In genomic region chr6:118205176-118205890, GRCm38 (mm10) we compare ENCODE assay signal across 11 mouse cellular contexts. TPM values are rescaled to one million over a fixed set of nuclear protein-coding genes. Genes with fewer than 3 reads are reported as not detected.
DNase-seq lines count a peak whose midpoint lies in the region; ATAC-seq lines count a peak whose summit lies in the region.
"Had no signal": no experiment of that assay in that cellular context is flagged by ENCODE, and none has a peak within 500 bp of the region (broad histone marks: within the 10 kb centered on the region; RNA-seq: fewer than 3 reads in every experiment).

No protein-coding gene starts in this region.

- no peak overlapping the region for H3K4me3 ChIP-seq in embryonic facial prominence, embryonic 11.5 days (ENCODE audit: low read depth, low read length)
- H3K4me3 ChIP-seq in embryonic facial prominence, embryonic 10.5 days: no peak overlapping the region
- no peak overlapping the region for H3K4me3 ChIP-seq in liver, embryonic 12.5 days
- H3K4me3 ChIP-seq: embryonic facial prominence, embryonic 12.5 days; limb, embryonic 13.5 days had no signal

- no peaks in the 10 kb centered on the region for H3K9me3 ChIP-seq in embryonic facial prominence, embryonic 11.5 days (replicated peaks; ENCODE audit: control insufficient read depth, low read length)
- no peaks in the 10 kb centered on the region for H3K9me3 ChIP-seq in embryonic facial prominence, embryonic 10.5 days
- H3K9me3 ChIP-seq in liver, embryonic 12.5 days (replicated peaks): no peaks in the 10 kb centered on the region
- H3K9me3 ChIP-seq: embryonic facial prominence, embryonic 12.5 days; limb, embryonic 13.5 days had no signal

- H3K27ac ChIP-seq in embryonic facial prominence, embryonic 11.5 days (replicated peaks; ENCODE audit: low read depth, low read length): no peak overlapping the region
- no peak overlapping the region for H3K27ac ChIP-seq in embryonic facial prominence, embryonic 10.5 days (replicated peaks)
- no peak overlapping the region for H3K27ac ChIP-seq in liver, embryonic 12.5 days
- H3K27ac ChIP-seq: embryonic facial prominence, embryonic 12.5 days; limb, embryonic 13.5 days; macrophage had no signal

- WGBS in embryonic facial prominence, embryonic 11.5 days: 45% methylated on average over 7 of the region's 7 CpGs
- 49% methylated on average over 7 of the region's 7 CpGs for WGBS in embryonic facial prominence, embryonic 10.5 days
- 33% methylated on average over 7 of the region's 7 CpGs for WGBS in liver, embryonic 12.5 days (ENCODE audit: insufficient replicate concordance)

- H3K36me3 ChIP-seq in embryonic facial prominence, embryonic 11.5 days (replicated peaks; ENCODE audit: control insufficient read depth, insufficient read depth, low read depth, low read length): no peaks in the 10 kb centered on the region
- H3K36me3 ChIP-seq in embryonic facial prominence, embryonic 10.5 days (replicated peaks): no peaks in the 10 kb centered on the region
- H3K36me3 ChIP-seq in liver, embryonic 12.5 days: no peaks in the 10 kb centered on the region
- H3K36me3 ChIP-seq: embryonic facial prominence, embryonic 12.5 days; limb, embryonic 13.5 days had no signal

- ATAC-seq in embryonic facial prominence, embryonic 11.5 days (replicated peaks; ENCODE audit: insufficient number of reproducible peaks, low FRiP score, low TSS enrichment, low read depth): no peak
- no peak for ATAC-seq in liver, embryonic 12.5 days

- H3K9ac ChIP-seq in embryonic facial prominence, embryonic 11.5 days (replicated peaks; ENCODE audit: low read length): no peak overlapping the region
- H3K9ac ChIP-seq in liver, embryonic 12.5 days: no peak overlapping the region
- H3K9ac ChIP-seq: embryonic facial prominence, embryonic 12.5 days; limb, embryonic 13.5 days had no signal

- no peaks in the 10 kb centered on the region for H3K27me3 ChIP-seq in embryonic facial prominence, embryonic 11.5 days (ENCODE audit: control insufficient read depth, insufficient read depth, low read length)
- peaks cover 18% of the 10 kb centered on the region for H3K27me3 ChIP-seq in embryonic facial prominence, embryonic 10.5 days (replicated peaks; ENCODE audit: low read depth, poor library complexity, severe bottlenecking)
- peaks cover 24% of the 10 kb centered on the region for H3K27me3 ChIP-seq in liver, embryonic 12.5 days (replicated peaks)

- intact Hi-C loops in heart, postnatal 14 days (cut with DNase I): no loop called here

- H3K4me1 ChIP-seq in embryonic facial prominence, embryonic 11.5 days (ENCODE audit: control insufficient read depth, insufficient read depth, low read length): no peaks in the 10 kb centered on the region
- H3K4me1 ChIP-seq in embryonic facial prominence, embryonic 10.5 days: peaks cover 9% of the 10 kb centered on the region
- H3K4me1 ChIP-seq in liver, embryonic 12.5 days: no peaks in the 10 kb centered on the region

- DNase-seq in embryonic facial prominence, embryonic 11.5 days (ENCODE audit: low spot score): peak; percentile 30
- no peak for DNase-seq in embryonic facial prominence, embryonic 10.5 days (ENCODE audit: low spot score)
- DNase-seq in urinary bladder, postnatal 36 days (ENCODE audit: low spot score in 2 of 2): peak; percentile 11 to 26
- DNase-seq in urinary bladder, adult 2 months (ENCODE audit: low spot score): no peak
- DNase-seq in heart, postnatal 14 days: peak; percentile 40 to 43
- peak; percentile 9 for DNase-seq in yolk sac, embryonic 10.5 days (ENCODE audit: low spot score)
- no peak for DNase-seq in frontal cortex, postnatal 36 days (ENCODE audit: low spot score in 2 of 2)

- H3K4me2 ChIP-seq in embryonic facial prominence, embryonic 11.5 days (ENCODE audit: low read depth, low read length): no peak overlapping the region
- no peak overlapping the region for H3K4me2 ChIP-seq in liver, embryonic 12.5 days
- H3K4me2 ChIP-seq: embryonic facial prominence, embryonic 12.5 days; limb, embryonic 13.5 days had no signal

RNA-seq across cellular contexts. Expression of gene Ret, which starts 7.8 kb away (rescaled TPM):
- 1.6 and 1.8 TPM in 2 replicates for polyA plus RNA-seq in embryonic facial prominence, embryonic 11.5 days (2014; fragmentation: Nextera tagmentation; extraction: Ambion mirVana)
- 1.2 and 3.1 TPM in 2 replicates for polyA plus RNA-seq in embryonic facial prominence, embryonic 10.5 days (2016; fragmentation: Nextera tagmentation; extraction: Ambion mirVana)
- 2.0 TPM in 2 replicates for polyA plus RNA-seq in urinary bladder, adult 2 months (2012; rRNA removed)
- total RNA-seq in heart, postnatal 14 days (2021): 1 to 10 TPM; 6.4 to 7.9 TPM
- polyA plus RNA-seq in liver, embryonic 12.5 days (2016; fragmentation: Nextera tagmentation; extraction: Ambion mirVana): 0.45 TPM in 1 of 2 replicates, not detected in the other
- polyA plus RNA-seq: macrophage had no signal

Comparison
In these comparisons a context has a peak if more than half of its experiments do, and no peak if none do; other contexts are left out.
1. DNase-seq: peak in embryonic facial prominence, embryonic 11.5 days (single experiment), urinary bladder, postnatal 36 days (2 of 2), heart, postnatal 14 days (2 of 2) and yolk sac, embryonic 10.5 days (single experiment); none in embryonic facial prominence, embryonic 10.5 days (single experiment), urinary bladder, adult 2 months (single experiment) and frontal cortex, postnatal 36 days (0 of 2).